Mouse (Mus musculus) c-Kit-negative CD71-positive TER-119-positive erythroid progenitor cells, embryonic 14.5 days (primary cell): ENCODE results near the gene Efna5.

Experiments used
- DNase-seq: peaks from one replicate; pipeline ENCODE4 v3.0.0-alpha.2; 2013; ENCODE audit warnings: low read depth, low spot score

Efna5 gene

GRCm38 (mm10) chr17:62702020-62702814, 178.9 kb downstream of the Efna5 start:
- no peak for DNase-seq

GRCm38 (mm10) chr17:62700791-62701602, 180.1 kb downstream of the Efna5 start:
- DNase-seq, result no peak

GRCm38 (mm10) chr17:62694958-62695437, 186.1 kb downstream of the Efna5 start:
- DNase-seq, result no peak

GRCm38 (mm10) chr17:62692242-62692641, 188.9 kb downstream of the Efna5 start:
- DNase-seq, result no peak

- no peak for DNase-seq
Measured at GRCm38 (mm10) chr17:62691201-62691715, 189.9 kb downstream of the Efna5 start.

- no peak for DNase-seq
Measured at GRCm38 (mm10) chr17:62690256-62690655, 190.9 kb downstream of the Efna5 start.

GRCm38 (mm10) chr17:62689646-62690045, 191.5 kb downstream of the Efna5 start:
- DNase-seq, result no peak

GRCm38 (mm10) chr17:62687369-62687768, 193.7 kb downstream of the Efna5 start:
- no peak for DNase-seq

- DNase-seq, result no peak
Measured at GRCm38 (mm10) chr17:62685181-62685580, 195.9 kb downstream of the Efna5 start.

GRCm38 (mm10) chr17:62683142-62683541, 198.0 kb downstream of the Efna5 start:
- no peak for DNase-seq

- DNase-seq, result no peak
Measured at GRCm38 (mm10) chr17:62681726-62682125, 199.4 kb downstream of the Efna5 start.

- DNase-seq, result no peak
Measured at GRCm38 (mm10) chr17:62680737-62681136, 200.4 kb downstream of the Efna5 start.

- no peak for DNase-seq
Measured at GRCm38 (mm10) chr17:62676832-62677231, 204.3 kb downstream of the Efna5 start.

- DNase-seq, result no peak
Measured at GRCm38 (mm10) chr17:62676409-62676808, 204.7 kb downstream of the Efna5 start.

- DNase-seq, result no peak
Measured at GRCm38 (mm10) chr17:62675811-62676255, 205.3 kb downstream of the Efna5 start.

GRCm38 (mm10) chr17:62672068-62672467, 209.0 kb downstream of the Efna5 start:
- no peak for DNase-seq

GRCm38 (mm10) chr17:62666761-62667160, 214.4 kb downstream of the Efna5 start:
- no peak for DNase-seq

- DNase-seq, result no peak
Measured at GRCm38 (mm10) chr17:62665823-62666222, 215.3 kb downstream of the Efna5 start.

- DNase-seq, result no peak
Measured at GRCm38 (mm10) chr17:62664709-62665108, 216.4 kb downstream of the Efna5 start.

GRCm38 (mm10) chr17:62661801-62662200, 219.3 kb downstream of the Efna5 start:
- no peak for DNase-seq

GRCm38 (mm10) chr17:62659501-62660175, 221.5 kb downstream of the Efna5 start:
- DNase-seq, result no peak
